Mouse (Mus musculus): ENCODE results near the gene Prl7c1.
"Not testable (repeated sequence)": the region's sequence is repeated elsewhere in the genome, so short reads cannot be mapped to it uniquely, and the experiment has no call there.

Gene Prl7c1

GRCm38 (mm10) chr13:27780704-27781103 lies at the start of gene Prl7c1:
Gene Prl7c1, minus strand, starts transcription at chr13:27780804.
- not testable (repeated sequence) for DNase-seq

GRCm38 (mm10) chr13:27802765-27803164 lies 22.2 kb upstream of the Prl7c1 start:
- no peak for DNase-seq

GRCm38 (mm10) chr13:27801354-27801753 lies 20.8 kb upstream of the Prl7c1 start, which contains the start of gene Prl2a1:
Gene Prl2a1, plus strand, starts transcription at chr13:27801654.
- no peak for DNase-seq

- no peak for DNase-seq
These were observed 18.7 kb upstream of the Prl7c1 start for GRCm38 (mm10) chr13:27799303-27799702.

GRCm38 (mm10) chr13:27734512-27735186 lies 46.0 kb downstream of the Prl7c1 start:
- DNase-seq, result no peak

GRCm38 (mm10) chr13:27730286-27730959 lies 50.2 kb downstream of the Prl7c1 start:
- not testable (repeated sequence) for DNase-seq

GRCm38 (mm10) chr13:27725057-27725456 lies 55.5 kb downstream of the Prl7c1 start:
- DNase-seq, result not testable (repeated sequence)

All from lung, adult 18-20 months (tissue).